Mouse (Mus musculus) limb, embryonic 14.5 days (tissue): ENCODE results near the gene Rap1a. TPM values are rescaled to one million over a fixed set of nuclear protein-coding genes. Genes with fewer than 3 reads are reported as not detected.

ENCODE experiments used
- ATAC-seq: fragments of 200-750 bp; cut with Nextera tagmentation; 2 replicates; pipeline ENCODE4 v1.8.0; 2017; ENCODE audit warnings: low read depth, moderate number of reproducible peaks, moderate TSS enrichment; ENCODE audit not compliant: low FRiP score
- DNase-seq: peaks from one replicate; pipeline ENCODE4 v3.0.0-alpha.2; 2015; ENCODE audit warnings: low spot score
- H3K27ac ChIP-seq: fragments of 300-500 bp; sonication (generic); replicated peaks from 2 replicates; pipeline ENCODE4 v1.5.1; 2014; ENCODE audit warnings: low read depth, mild to moderate bottlenecking, low read length, moderate library complexity, mixed read lengths
- H3K27me3 ChIP-seq: fragments of 300-500 bp; sonication (generic); 2 replicates; pipeline ENCODE4 v1.6.1; 2014; ENCODE audit warnings: low read length, mixed read lengths; ENCODE audit not compliant: control insufficient read depth, insufficient read depth
- H3K36me3 ChIP-seq: fragments of 300-500 bp; sonication (generic); 2 replicates; pipeline ENCODE4 v1.6.1; 2014; ENCODE audit warnings: mild to moderate bottlenecking, low read length, moderate library complexity, mixed read lengths; ENCODE audit not compliant: control insufficient read depth, insufficient read depth
- H3K4me1 ChIP-seq: fragments of 300-500 bp; sonication (generic); 2 replicates; pipeline ENCODE4 v1.6.1; 2014; ENCODE audit warnings: antibody characterized with exemption, low read length, mixed read lengths; ENCODE audit not compliant: control insufficient read depth, insufficient read depth
- H3K4me2 ChIP-seq: fragments of 300-500 bp; sonication (generic); replicated peaks from 2 replicates; pipeline ENCODE4 v1.6.1; 2014; ENCODE audit warnings: low read depth, mild to moderate bottlenecking, low read length, moderate library complexity; ENCODE audit not compliant: severe bottlenecking
- H3K4me3 ChIP-seq: fragments of 300-500 bp; sonication (generic); replicated peaks from 2 replicates; pipeline ENCODE4 v1.5.1; 2014; ENCODE audit warnings: low read length
- H3K9ac ChIP-seq: fragments of 300-500 bp; sonication (generic); 2 replicates; pipeline ENCODE4 v1.6.1; 2014; ENCODE audit warnings: mild to moderate bottlenecking, low read depth, low read length, moderate library complexity; ENCODE audit not compliant: severe bottlenecking
- H3K9me3 ChIP-seq: fragments of 300-500 bp; sonication (generic); 2 replicates; pipeline ENCODE4 v1.6.1; 2016; ENCODE audit warnings: low read length; ENCODE audit not compliant: control insufficient read depth
- POLR2A ChIP-seq: fragments of 200-500 bp; IDR thresholded peaks from 2 replicates; pipeline ENCODE4 v1.8.0; 2012; ENCODE audit warnings: inconsistent platforms, mild to moderate bottlenecking, moderate library complexity, borderline replicate concordance; ENCODE audit not compliant: insufficient read depth, insufficient read length; ENCODE audit errors: extremely low read depth
- WGBS: fragments of 180-500 bp; shearing (Covaris S2); extraction: QIAGEN DNeasy Blood & Tissue Kit; methylation state at CpG from one replicate; pipeline ENCODE4 v1.1.7; 2014; 5-methylcytosine and 5-hydroxymethylcytosine counted together
- polyA plus RNA-seq, 2 experiments: library from polyadenylated mRNA; depleted of rRNA in 1 of 2; stranded (reverse) in 1 of 2; unstranded in 1 of 2; fragments of >200 nt; fragmentation: Nextera tagmentation in 1 of 2; extraction: Ambion mirVana in 1 of 2; gene quantifications; 2 replicates each; pipeline versions ENCODE4 v1.2.1 to v1.2.3; 2012 to 2014

The Rap1a gene
- polyA plus RNA-seq, 2 experiments, result 45.1 to 77.7 TPM

- Histone ChIP-seq H3K4me2 (no peak overlapping the region), H3K4me1 (no peaks in the 10 kb centered on the region), H3K4me3 (no peak overlapping the region), H3K9ac (no peak overlapping the region), H3K27me3 (0 out of 2 replicates have a peak, but pooled peaks cover 6% of the 10 kb centered on the region), H3K36me3 (no peaks in the 10 kb centered on the region), H3K9me3 (no peaks in the 10 kb centered on the region), H3K27ac (no peak overlapping the region)
- DNase-seq, result no peak
- ATAC-seq, result no peak
- TF ChIP-seq POLR2A, result no peak
- 71% methylated on average over 17 of the region's 17 CpGs for WGBS
Observed at GRCm38 (mm10) chr3:105696387-105697147, 104.6 kb downstream of the Rap1a start.

DNA sequence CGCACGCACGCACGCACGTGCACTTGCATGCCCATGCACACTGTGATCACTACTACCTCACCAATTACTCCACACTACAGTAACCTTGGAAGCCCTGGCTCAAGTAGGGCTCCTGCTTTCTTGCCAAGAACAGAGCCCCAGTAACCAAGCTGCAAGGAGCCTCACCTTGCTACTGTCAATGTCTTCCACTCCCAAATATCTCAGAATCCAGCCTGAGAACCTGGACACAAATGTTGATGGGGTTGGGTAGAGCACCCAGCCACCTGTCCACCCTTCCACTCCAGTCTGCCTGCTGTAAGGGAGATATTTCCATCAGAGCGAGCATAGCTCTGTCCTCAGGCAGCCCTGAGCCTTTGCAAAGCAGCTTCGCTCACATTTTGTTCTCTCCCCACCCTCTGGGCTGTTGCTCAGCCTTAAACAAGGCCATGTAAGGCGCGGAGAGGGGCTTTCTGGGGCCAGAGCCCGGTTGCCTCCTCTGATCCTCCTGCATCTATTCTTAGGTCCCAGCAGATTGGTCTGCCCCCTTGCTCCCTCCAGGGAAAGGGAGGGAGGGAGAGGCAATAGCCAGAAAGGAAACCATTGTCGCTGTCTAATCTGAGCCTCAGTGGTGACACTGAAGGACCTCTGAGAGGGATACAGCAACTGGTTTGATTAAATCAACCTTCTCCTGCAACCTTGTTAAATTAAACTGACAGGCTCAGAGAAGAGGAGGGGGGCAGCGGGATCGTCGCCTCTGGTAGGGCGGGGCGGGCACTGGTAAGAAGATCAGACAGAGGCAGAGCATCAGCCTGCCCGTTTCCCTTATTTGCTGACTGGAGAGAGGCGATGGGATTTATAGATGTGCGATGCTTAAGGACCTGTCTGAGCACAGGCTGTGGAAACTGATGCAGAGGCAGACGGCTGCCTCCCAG lies 105.4 kb downstream of the Rap1a start:
- Histone ChIP-seq H3K9me3 (no peaks in the 10 kb centered on the region), H3K9ac (no peak overlapping the region), H3K36me3 (no peaks in the 10 kb centered on the region), H3K4me2 (no peak overlapping the region), H3K4me3 (no peak overlapping the region), H3K27me3 (0 out of 2 replicates have a peak, but pooled peaks cover 6% of the 10 kb centered on the region), H3K4me1 (no peaks in the 10 kb centered on the region), H3K27ac (no peak overlapping the region)
- DNase-seq (no peak), ATAC-seq (no peak)
- TF ChIP-seq POLR2A, result no peak
- 36% methylated on average over 20 of the region's 20 CpGs for WGBS

DNA sequence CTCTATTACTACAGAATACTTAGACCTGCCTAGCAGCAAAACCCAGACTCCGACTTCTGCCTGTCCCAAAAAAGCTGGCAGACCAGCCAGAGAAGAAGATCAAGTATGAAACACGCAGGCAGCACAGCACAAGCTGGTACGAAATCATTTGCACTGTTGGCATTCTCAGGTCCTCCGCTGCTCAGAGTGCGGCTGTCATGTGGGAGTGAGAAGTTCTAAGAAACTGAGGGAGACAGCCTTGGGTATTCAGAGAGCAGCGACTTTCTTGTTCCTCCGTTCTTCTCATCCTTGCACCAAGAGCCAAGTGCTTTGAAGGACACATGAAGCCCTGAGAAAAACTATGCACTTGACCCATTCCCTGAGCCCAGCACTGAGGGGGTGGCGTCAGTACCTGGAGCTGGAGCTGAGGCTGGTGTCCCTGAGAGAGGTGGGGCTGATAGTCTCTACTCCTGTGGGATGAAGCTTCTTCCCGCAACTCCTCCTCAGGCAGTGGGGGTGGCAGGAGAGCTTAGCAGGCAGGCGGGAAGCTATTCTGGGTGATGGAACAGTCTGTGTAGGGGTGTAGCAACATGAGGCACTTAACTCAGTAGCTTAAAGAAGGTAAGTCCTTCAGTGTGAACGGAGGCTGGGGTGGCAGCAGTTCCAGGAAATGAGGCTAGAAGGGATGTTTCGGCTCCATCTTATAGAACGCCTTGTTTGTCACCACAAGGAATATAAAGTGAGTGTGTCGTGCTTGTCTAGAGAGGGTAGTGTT lies 107.6 kb downstream of the Rap1a start:
- H3K27ac ChIP-seq, result no peak overlapping the region
- H3K27me3 ChIP-seq, result 0 out of 2 replicates have a peak, but pooled peaks cover 6% of the 10 kb centered on the region
- no peaks in the 10 kb centered on the region for H3K4me1 ChIP-seq
- H3K4me2 ChIP-seq, result no peak overlapping the region
- no peak for TF ChIP-seq POLR2A
- H3K9me3 ChIP-seq, result no peaks in the 10 kb centered on the region
- no peak for DNase-seq
- no peak overlapping the region for H3K9ac ChIP-seq
- 75% methylated on average over 14 of the region's 14 CpGs for WGBS
- H3K36me3 ChIP-seq, result no peaks in the 10 kb centered on the region
- ATAC-seq, result no peak
- no peak overlapping the region for H3K4me3 ChIP-seq

DNA sequence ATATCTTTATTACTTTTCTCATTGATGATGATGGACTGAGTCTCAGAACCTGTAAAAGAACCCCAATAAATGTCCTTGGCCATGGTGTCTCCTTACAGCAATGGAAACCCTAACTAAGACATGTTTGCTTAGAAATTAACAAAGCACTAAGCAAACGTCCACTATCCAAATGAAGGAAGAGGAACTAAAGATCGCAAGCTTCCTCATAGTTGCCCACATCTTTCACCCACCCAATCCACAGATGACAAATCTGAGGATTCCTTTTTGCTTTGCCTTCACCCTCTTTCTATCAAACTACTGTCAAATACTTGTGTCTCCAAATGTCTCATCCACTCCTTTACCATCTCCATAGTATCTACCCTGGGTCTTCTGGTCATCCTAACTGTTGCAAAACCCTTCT lies 112.6 kb downstream of the Rap1a start:
- no peak overlapping the region for H3K27ac ChIP-seq
- 0 out of 2 replicates have a peak, but pooled peaks cover 8% of the 10 kb centered on the region for H3K4me1 ChIP-seq
- H3K9me3 ChIP-seq, result no peaks in the 10 kb centered on the region
- no peak overlapping the region for H3K9ac ChIP-seq
- H3K4me2 ChIP-seq, result no peak overlapping the region
- TF ChIP-seq POLR2A, result no peak
- H3K36me3 ChIP-seq, result peaks cover 11% of the 10 kb centered on the region
- no peak overlapping the region for H3K4me3 ChIP-seq
- no peak for DNase-seq
- no peaks in the 10 kb centered on the region for H3K27me3 ChIP-seq
- no peak for ATAC-seq
- 83% methylated on average over 2 of the region's 2 CpGs for WGBS
